Mouse (Mus musculus) liver, embryonic 14.5 days (tissue): Measurements from ENCODE around the gene Atg7. TPM values are rescaled to one million over a fixed set of nuclear protein-coding genes. Genes with fewer than 3 reads are reported as not detected.

Source experiments
- ATAC-seq: fragments of 200-750 bp; cut with Nextera tagmentation; 2 replicates; pipeline ENCODE4 v1.8.0; 2017; ENCODE audit warnings: moderate number of reproducible peaks, mild to moderate bottlenecking, moderate library complexity; ENCODE audit not compliant: insufficient read depth
- DNase-seq, 3 experiments: peaks; one replicate each; pipeline ENCODE4 v3.0.0-alpha.2; 2012 to 2013; ENCODE audit warnings: low read depth in 3 of 3, low spot score in 3 of 3
- H3K27ac ChIP-seq: fragments of 300-500 bp; sonication (generic); 2 replicates; pipeline ENCODE4 v1.5.1; 2014; ENCODE audit warnings: moderate library complexity, mild to moderate bottlenecking, control low read depth, inconsistent platforms
- H3K27me3 ChIP-seq: fragments of 300-500 bp; sonication (generic); 2 replicates; pipeline ENCODE4 v1.6.1; 2014; ENCODE audit warnings: mild to moderate bottlenecking, low read length, moderate library complexity; ENCODE audit not compliant: control insufficient read depth, insufficient read depth
- H3K36me3 ChIP-seq: fragments of 300-500 bp; sonication (generic); replicated peaks from 2 replicates; pipeline ENCODE4 v1.6.1; 2014; ENCODE audit warnings: low read depth; ENCODE audit not compliant: control insufficient read depth, insufficient read depth
- H3K4me1 ChIP-seq, 2 experiments: fragments of 200-500 bp in 1 of 2; fragments of 300-500 bp in 1 of 2; sonication (generic) in 1 of 2; replicated peaks; 2 replicates each; pipeline ENCODE4 v1.6.1; 2012 to 2014; ENCODE audit warnings: antibody characterized with exemption in 1 of 2, inconsistent platforms in 1 of 2, low read length in 1 of 2; ENCODE audit not compliant: control insufficient read depth in 2 of 2, insufficient read depth in 2 of 2
- H3K4me2 ChIP-seq: fragments of 300-500 bp; sonication (generic); 2 replicates; pipeline ENCODE4 v1.6.1; 2014; ENCODE audit warnings: low read depth, mild to moderate bottlenecking, control low read depth, moderate library complexity
- H3K4me3 ChIP-seq, 2 experiments: fragments of 200-500 bp in 1 of 2; fragments of 300-500 bp in 1 of 2; sonication (generic) in 1 of 2; 2 replicates each; pipeline ENCODE4 v1.5.1; 2012 to 2014; ENCODE audit warnings: low read depth in 2 of 2, low read length in 2 of 2, mild to moderate bottlenecking in 2 of 2, control low read depth in 1 of 2, inconsistent platforms in 1 of 2, moderate library complexity in 1 of 2; ENCODE audit not compliant: insufficient read depth in 1 of 2
- H3K9ac ChIP-seq: fragments of 300-500 bp; sonication (generic); replicated peaks from 2 replicates; pipeline ENCODE4 v1.6.1; 2014; ENCODE audit warnings: mild to moderate bottlenecking, control low read depth, moderate library complexity
- H3K9me3 ChIP-seq: fragments of 300-500 bp; sonication (generic); 2 replicates; pipeline ENCODE4 v1.6.1; 2016; ENCODE audit warnings: low read length, mixed read lengths; ENCODE audit not compliant: control insufficient read depth
- CTCF ChIP-seq: IDR thresholded peaks from 2 replicates; pipeline ENCODE4 v1.5.1; 2016; ENCODE audit warnings: antibody characterized with exemption, low read depth, control low read depth
- EP300 ChIP-seq: IDR thresholded peaks from 2 replicates; pipeline ENCODE4 v1.6.1; 2016; ENCODE audit warnings: antibody characterized with exemption, low read depth
- WGBS: fragments of 180-500 bp; shearing (Covaris S2); extraction: QIAGEN DNeasy Blood & Tissue Kit; methylation state at CpG from one replicate; pipeline ENCODE4 v1.1.7; 2014; ENCODE audit not compliant: insufficient replicate concordance; 5-methylcytosine and 5-hydroxymethylcytosine counted together
- polyA plus RNA-seq, 2 experiments: library from polyadenylated mRNA; depleted of rRNA in 1 of 2; stranded (reverse) in 1 of 2; unstranded in 1 of 2; fragments of >200 nt; fragmentation: Nextera tagmentation in 1 of 2; extraction: Ambion mirVana in 1 of 2; gene quantifications; 2 replicates each; pipeline versions ENCODE4 v1.2.1 to v1.2.3; 2012 to 2014

Gene Atg7
- polyA plus RNA-seq, 2 experiments = 4.8 to 11.8 TPM

GRCm38 (mm10) chr6:114746439-114746974, 103.6 kb downstream of the Atg7 start:
- TF ChIP-seq EP300 (no peak), CTCF (no peak)
- ATAC-seq (no peak), DNase-seq (no peak)
- no peaks in the 10 kb centered on the region for H3K36me3 ChIP-seq
- H3K27me3 ChIP-seq = no peaks in the 10 kb centered on the region
- no peaks in the 10 kb centered on the region for H3K4me1 ChIP-seq
- H3K9me3 ChIP-seq = no peaks in the 10 kb centered on the region
- WGBS = 66% methylated on average over 7 of the region's 7 CpGs
- no peak overlapping the region for H3K27ac ChIP-seq
- no peak overlapping the region for H3K4me2 ChIP-seq
- H3K4me3 ChIP-seq = no peak overlapping the region
- no peak overlapping the region for H3K9ac ChIP-seq

- Histone ChIP-seq H3K4me2 (no peak overlapping the region), H3K36me3 (no peaks in the 10 kb centered on the region), H3K4me1 (no peaks in the 10 kb centered on the region), H3K27ac (no peak overlapping the region), H3K9me3 (no peaks in the 10 kb centered on the region), H3K4me3 (no peak overlapping the region), H3K9ac (no peak overlapping the region), H3K27me3 (no peaks in the 10 kb centered on the region)
- WGBS = 52% methylated on average over 3 of the region's 3 CpGs
- TF ChIP-seq CTCF (no peak), EP300 (no peak)
- ATAC-seq (no peak), DNase-seq (no peak)
These were observed 105.5 kb downstream of the Atg7 start for GRCm38 (mm10) chr6:114748419-114748818.

GRCm38 (mm10) chr6:114748882-114749281, 106.0 kb downstream of the Atg7 start:
- H3K4me1 ChIP-seq = no peaks in the 10 kb centered on the region
- no peak overlapping the region for H3K27ac ChIP-seq
- ATAC-seq = no peak
- H3K9ac ChIP-seq = no peak overlapping the region
- H3K4me3 ChIP-seq = no peak overlapping the region
- 65% methylated on average over 3 of the region's 3 CpGs for WGBS
- TF ChIP-seq CTCF = no peak
- TF ChIP-seq EP300 = no peak
- H3K9me3 ChIP-seq = no peaks in the 10 kb centered on the region
- DNase-seq = no peak
- H3K36me3 ChIP-seq = no peaks in the 10 kb centered on the region
- no peaks in the 10 kb centered on the region for H3K27me3 ChIP-seq
- H3K4me2 ChIP-seq = no peak overlapping the region

GRCm38 (mm10) chr6:114758795-114759194, 115.9 kb downstream of the Atg7 start:
- DNase-seq = no peak
- TF ChIP-seq CTCF (no peak), EP300 (no peak)
- Histone ChIP-seq H3K4me3 (no peak overlapping the region), H3K4me1 (no peaks in the 10 kb centered on the region), H3K9ac (no peak overlapping the region), H3K36me3 (no peaks in the 10 kb centered on the region), H3K9me3 (no peaks in the 10 kb centered on the region), H3K27ac (no peak overlapping the region), H3K4me2 (no peak overlapping the region), H3K27me3 (no peaks in the 10 kb centered on the region)
- 52% methylated on average over 7 of the region's 7 CpGs for WGBS
- ATAC-seq = no peak

GRCm38 (mm10) chr6:114766314-114766713, 123.4 kb downstream of the Atg7 start:
- TF ChIP-seq EP300 = no peak
- no peak for TF ChIP-seq CTCF
- H3K4me3 ChIP-seq = no peak overlapping the region
- no peak overlapping the region for H3K9ac ChIP-seq
- DNase-seq (no peak), ATAC-seq (no peak)
- no peaks in the 10 kb centered on the region for H3K4me1 ChIP-seq
- no peaks in the 10 kb centered on the region for H3K36me3 ChIP-seq
- H3K27me3 ChIP-seq = no peaks in the 10 kb centered on the region
- WGBS = 64% methylated on average over 6 of the region's 6 CpGs
- no peaks in the 10 kb centered on the region for H3K9me3 ChIP-seq
- no peak overlapping the region for H3K27ac ChIP-seq
- H3K4me2 ChIP-seq = no peak overlapping the region
